Mouse (Mus musculus) heart, postnatal 36 days (tissue): ENCODE results near the gene Ermp1. TPM values are rescaled to one million over a fixed set of nuclear protein-coding genes. Genes with fewer than 3 reads are reported as not detected.
A peak's percentile ranks its signal among the peaks of the same experiment; 100 is the strongest.

Experiments used
- DNase-seq, 2 experiments: peaks; one replicate each; pipeline ENCODE4 v3.0.0; 2021 to 2022
- intact Hi-C: fragments of 180-260 bp; cut with DNase I; formaldehyde crosslinking; loops from one replicate; pipeline ENCODE4 v1.15.1; 2025
- total RNA-seq, 2 experiments: library from RNA; stranded (reverse); gene quantifications; 2 replicates each; pipeline ENCODE4 v1.2.3; 2021

Gene Ermp1
- total RNA-seq, result 1 to 10 TPM; 8.2 to 8.6 TPM

DNA sequence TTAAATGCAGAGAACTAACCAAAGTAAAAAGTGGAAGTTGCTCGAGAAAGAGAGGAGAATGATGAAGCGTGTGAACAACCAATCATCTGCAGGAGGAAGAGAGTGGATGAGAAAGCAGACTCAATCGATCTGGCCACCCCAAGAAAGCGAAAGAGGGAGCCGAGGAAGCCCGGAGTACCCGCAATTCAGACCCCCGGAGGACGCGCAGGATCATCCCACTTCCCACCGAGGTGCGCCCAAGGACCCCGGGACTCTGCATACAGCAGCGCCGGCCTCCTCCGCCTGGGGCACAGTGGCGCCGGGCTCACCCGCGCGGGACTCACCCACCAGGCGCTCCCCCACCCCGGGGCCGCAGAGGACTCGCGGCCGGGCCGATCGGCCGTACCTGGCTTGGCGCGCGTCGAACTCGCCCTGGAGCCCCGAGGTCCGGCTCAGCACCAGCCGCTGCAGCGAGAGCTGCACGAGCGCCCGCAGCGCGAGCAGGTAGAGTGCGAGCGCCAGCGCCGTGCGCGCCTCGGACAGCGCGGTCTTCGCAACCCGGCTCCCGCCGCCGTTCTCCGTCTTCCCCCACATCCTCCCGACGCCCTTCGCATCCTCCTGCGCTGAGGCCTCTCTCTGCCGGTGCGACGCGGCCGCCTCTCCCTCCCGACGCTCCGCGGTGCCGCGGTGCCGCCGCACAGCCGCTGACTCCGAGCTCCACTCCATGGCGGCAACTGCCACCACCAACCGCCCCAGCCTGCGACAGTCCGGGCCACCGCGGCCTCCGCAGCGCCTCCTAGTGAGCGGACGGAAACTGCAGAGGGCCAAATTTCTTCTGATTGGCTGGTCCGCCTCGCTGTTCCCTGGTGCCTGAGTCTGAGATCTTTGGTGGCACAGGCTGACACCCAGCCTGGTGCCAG, at the start of gene Ermp1:
Gene Ermp1, minus strand, starts transcription at position 765 of the 899 bp plus-strand sequence.
- DNase-seq, result peak; percentile 97 to 99
- intact Hi-C loops, result no loop called here

DNA sequence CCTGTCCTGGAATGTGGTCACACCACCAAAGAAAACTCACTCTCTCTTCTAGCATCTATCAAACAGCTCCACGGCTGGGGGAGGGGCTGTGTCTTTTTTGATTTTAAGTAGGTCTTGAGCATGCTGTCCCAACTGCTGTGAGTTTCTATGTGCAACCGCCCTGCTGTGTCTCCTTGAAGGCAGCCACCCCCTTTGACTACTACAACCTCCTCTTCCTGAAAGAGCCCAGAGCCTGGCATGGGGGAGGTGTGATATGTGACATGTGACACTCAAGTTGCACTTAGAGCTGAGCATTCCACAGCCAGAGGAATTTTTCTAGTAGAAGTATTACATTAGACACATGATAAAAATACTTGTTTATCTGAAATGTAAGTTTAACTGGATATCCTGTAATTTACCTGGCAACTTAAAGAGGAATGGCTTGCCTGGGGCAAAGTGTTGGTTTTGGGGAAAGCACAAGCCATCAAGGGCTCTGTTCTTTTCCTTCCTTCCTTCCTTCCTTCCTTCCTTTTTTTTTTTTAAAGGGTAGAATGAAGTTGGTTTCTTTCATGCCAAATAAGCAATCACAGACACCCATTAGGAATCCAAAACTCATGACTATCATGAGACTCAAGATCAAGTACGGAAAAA, 49.1 kb upstream of the Ermp1 start, which contains the start of gene Mlana:
Gene Mlana, plus strand, starts transcription at position 580 of the 630 bp plus-strand sequence.
- no peak for DNase-seq

GRCm38 (mm10) chr19:29696840-29697239, 48.6 kb upstream of the Ermp1 start:
- no peak for DNase-seq
- intact Hi-C loops, result no loop called here

More for the DNA sequence above, 49.1 kb upstream of the Ermp1 start, which contains the start of gene Mlana:
- intact Hi-C loops, result no loop called here

GRCm38 (mm10) chr19:29696309-29696708, 48.1 kb upstream of the Ermp1 start:
- intact Hi-C loops, result no loop called here

GRCm38 (mm10) chr19:29695071-29695470, 46.9 kb upstream of the Ermp1 start:
- intact Hi-C loops, result no loop called here
- DNase-seq, result no peak

More at GRCm38 (mm10) chr19:29696309-29696708, 48.1 kb upstream of the Ermp1 start:
- DNase-seq, result no peak

DNA sequence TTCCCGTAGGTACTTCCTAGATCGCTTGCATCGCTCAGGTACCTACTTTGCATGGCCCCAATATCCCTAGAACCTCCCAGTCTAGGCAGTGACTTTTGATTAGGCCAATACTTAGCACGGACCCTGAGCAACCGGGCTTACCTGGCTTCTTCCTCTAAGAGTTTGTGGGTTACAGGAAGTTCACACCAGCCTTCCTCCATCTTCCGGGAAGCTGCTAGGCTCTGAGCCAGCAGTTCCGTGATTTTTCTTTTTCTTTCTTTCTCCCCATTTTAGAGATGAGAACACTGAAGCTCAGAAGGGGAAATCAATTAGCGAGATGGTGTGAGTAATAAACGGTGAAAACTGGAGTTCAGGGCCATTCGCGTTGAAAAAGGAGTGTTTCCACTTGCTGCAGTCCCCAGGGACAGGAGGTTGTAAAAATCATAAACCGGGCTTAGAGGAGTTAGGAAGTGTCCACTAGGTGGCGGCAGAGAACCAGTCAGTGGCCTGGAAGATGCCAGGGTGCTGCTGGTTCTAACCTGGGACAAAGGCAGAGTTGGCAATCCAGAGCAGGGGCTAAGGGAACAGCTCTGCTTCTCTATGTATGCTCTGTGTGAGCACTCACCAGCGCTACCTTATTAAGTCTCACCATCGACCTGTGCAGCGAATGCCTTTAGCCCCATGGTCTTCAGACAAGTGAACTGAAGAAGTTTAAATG, 35.8 kb upstream of the Ermp1 start:
- intact Hi-C loops, result loop anchor here (2.0 to 10.0 kb wide), 4 partner anchors 137 to 523 kb away; no protein-coding TSS in a partner anchor
- DNase-seq, result peak; percentile 70 to 78

- no peak for DNase-seq
- intact Hi-C loops, result loop anchor here (5.0 to 10.0 kb wide), 2 partner anchors 444 to 527 kb away; no protein-coding TSS in a partner anchor
Observed at GRCm38 (mm10) chr19:29680182-29681152, 32.3 kb upstream of the Ermp1 start.

DNA sequence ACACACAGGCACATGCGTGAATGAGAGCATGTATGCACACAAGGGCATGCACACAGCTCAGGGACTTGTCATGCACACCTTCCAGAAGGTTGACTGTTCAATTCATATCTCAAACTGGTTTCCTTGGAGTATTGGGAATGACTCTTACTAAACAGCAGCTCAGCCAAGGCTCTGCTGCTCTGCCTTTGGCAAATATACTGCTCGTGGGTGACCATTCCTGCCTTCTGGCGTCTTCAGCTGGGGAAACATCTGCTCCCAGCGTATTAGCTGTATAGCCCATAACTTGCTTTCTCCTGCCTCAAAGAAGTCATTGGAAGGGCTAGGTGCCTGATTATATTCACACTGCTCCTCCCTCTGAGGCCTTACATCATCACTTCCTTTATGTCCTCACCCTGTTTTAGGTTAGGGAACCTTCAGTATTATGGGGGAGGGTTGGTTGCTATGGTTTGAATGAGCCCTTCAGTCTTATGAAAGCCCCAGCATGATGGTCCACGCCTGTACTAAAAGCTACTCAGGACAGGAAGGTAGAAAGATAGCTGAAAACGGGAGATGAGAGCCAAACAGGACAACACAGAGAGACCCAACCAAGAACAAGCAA, 30.1 kb upstream of the Ermp1 start:
- no peak for DNase-seq
- intact Hi-C loops, result no loop called here

- DNase-seq, result no peak
- intact Hi-C loops, result no loop called here
Observed at GRCm38 (mm10) chr19:29676479-29677193, 28.4 kb upstream of the Ermp1 start.

DNA sequence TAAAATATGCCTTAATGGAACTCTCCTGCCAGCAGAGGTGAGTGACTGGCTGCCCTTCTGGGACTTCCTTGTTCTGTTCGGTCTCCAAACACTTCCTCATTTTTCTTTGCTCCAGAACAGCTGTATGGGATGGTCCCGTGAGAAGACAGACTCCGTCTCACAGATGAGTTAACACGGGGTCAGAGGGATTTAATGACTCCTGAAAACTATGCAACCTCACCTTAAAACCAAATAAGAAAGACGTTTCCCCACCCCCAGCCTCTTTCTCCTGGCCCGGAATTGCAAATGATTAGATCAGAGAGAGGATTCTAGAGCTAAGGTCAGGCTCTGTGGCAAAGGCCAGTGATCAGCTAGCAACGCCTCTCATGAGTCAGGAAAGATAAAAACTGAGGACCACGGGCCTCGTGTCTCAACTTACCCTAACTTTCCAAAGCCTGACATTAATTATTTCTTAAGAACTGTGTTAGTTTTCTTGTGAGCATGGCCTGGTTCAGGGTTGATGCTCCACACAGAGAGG, 27.4 kb upstream of the Ermp1 start:
- intact Hi-C loops, result no loop called here
- no peak for DNase-seq

DNA sequence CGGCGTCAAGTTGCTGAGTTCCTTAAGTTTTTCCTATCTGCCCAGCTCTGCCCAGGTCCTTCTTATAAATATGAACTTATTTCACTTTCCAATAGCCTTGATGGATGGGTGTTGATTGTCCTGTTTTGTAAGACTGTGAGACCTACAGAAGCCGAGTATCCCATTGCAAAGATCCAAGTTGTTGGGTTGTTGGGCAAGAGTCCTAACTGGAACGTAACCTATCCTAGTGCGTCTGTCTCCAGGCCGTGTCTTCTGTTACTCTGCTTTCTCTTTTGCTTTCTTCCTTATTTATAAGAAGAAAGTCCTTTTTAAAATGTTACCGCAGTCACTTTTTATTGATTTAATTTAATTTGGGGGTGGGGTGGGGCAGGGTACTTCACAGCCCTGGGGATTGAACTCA, 26.7 kb upstream of the Ermp1 start:
- no peak for DNase-seq
- intact Hi-C loops, result no loop called here

DNA sequence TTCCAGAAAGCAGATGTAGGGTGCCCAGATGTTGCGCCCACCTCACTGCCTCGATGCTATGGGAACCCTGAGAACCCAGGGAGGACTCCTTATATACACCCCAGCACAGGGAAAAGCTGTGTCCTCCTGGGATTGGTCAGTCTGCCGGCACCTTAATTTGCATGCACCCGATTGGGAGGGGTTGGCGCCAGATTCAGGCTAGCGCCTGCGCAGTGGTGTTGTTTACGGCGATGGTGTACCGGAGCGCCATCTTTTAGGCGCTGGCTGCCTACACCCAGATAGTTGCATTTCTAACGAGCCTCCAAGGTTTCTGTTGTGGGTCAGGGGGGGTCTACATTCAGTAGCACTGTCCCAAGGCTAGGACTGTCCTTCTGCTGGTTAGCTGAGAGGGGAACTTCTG, 24.4 kb upstream of the Ermp1 start:
- no peak for DNase-seq
- intact Hi-C loops, result no loop called here

DNA sequence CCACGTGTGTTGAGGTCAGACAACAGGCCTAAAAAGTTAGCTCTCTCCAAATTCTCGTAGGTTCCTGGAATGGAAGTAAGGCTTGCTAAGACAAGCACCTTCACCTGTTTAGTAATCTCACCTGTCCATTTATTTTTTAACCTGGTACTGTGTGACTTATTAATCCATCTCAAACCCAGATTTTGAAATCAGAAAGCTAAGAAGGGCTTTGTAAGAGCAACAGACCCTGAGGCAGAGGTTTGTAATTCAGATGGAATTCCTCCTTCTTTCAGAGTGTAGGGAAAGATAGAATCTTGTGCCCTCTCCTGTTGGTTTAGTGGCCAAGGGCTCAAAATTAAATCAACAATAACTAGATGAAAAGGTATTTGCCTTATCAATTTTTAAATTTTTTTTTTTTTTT, 22.9 kb upstream of the Ermp1 start:
- DNase-seq, result no peak
- intact Hi-C loops, result no loop called here

DNA sequence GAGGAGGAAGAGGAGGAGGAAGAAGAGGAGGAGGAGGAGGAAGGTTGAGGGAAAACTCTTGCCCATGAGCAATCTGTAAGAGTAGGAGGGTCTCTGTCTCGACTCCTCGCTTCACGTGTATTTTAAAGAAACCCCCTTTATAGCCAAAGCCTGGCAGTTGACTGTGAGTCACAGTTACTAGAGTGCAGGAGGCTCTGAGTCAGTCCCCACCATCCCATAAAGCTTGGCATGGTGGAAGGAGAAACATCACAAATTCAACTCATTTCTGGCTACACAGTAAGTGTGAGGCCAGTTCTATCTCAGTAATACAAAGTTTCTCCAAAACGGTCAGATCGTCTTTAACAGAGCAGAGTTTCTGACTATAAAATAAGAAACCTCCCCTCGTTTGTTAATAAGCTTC, 22.0 kb upstream of the Ermp1 start:
- intact Hi-C loops, result no loop called here
- DNase-seq, result no peak

GRCm38 (mm10) chr19:29668135-29668534, 19.9 kb upstream of the Ermp1 start:
- intact Hi-C loops, result no loop called here
- DNase-seq, result no peak

GRCm38 (mm10) chr19:29666965-29667594, 18.9 kb upstream of the Ermp1 start:
- intact Hi-C loops, result no loop called here

GRCm38 (mm10) chr19:29666164-29666563, 17.9 kb upstream of the Ermp1 start:
- intact Hi-C loops, result no loop called here
- DNase-seq, result no peak

More at GRCm38 (mm10) chr19:29666965-29667594, 18.9 kb upstream of the Ermp1 start:
- DNase-seq, result no peak

GRCm38 (mm10) chr19:29664934-29665333, 16.7 kb upstream of the Ermp1 start:
- DNase-seq, result no peak
- intact Hi-C loops, result no loop called here
